Mouse (Mus musculus): ENCODE measurements around the gene Gnas. TPM values are rescaled to one million over a fixed set of nuclear protein-coding genes. Genes with fewer than 3 reads are reported as not detected.

Gnas gene
- polyA plus RNA-seq, 1 experiment = 173 TPM

DNA sequence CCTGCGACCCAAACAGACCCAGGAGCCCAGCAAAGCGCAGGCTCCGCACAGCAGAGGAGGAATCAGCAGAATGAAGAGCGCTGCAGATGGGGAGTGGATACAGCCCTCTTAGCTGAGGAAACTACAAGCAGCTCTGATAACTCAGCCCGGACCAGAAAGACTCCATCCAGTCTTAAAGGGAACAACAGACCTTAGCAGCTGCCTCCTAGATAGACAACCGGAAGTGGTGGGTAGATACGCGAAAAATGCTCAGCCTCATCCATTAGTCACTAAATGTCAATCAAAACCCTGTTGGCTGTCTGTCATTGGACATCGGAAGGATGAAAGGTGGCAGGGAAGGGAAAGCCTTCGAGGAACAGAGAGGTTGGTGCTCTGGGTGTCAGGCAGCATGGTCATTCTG, 82.5 kb downstream of the Gnas start:
- Histone ChIP-seq H3K27ac (ENCODE audit: control insufficient read depth, insufficient read depth, low read depth, low read length, poor library complexity) (no peak overlapping the region), H3K4me1 (ENCODE audit: control insufficient read depth, insufficient read depth, low read length) (no peaks in the 10 kb centered on the region), H3K4me3 (replicated peaks; ENCODE audit: control insufficient read depth, low read depth, low read length) (no peak overlapping the region)
- WGBS = 78% methylated on average over 10 of the region's 10 CpGs
- no peak for TF ChIP-seq POLR2A (IDR thresholded peaks at IDR 0.05; ENCODE audit: borderline replicate concordance, control insufficient read depth, low read depth, low read length)
- TF ChIP-seq CTCF (IDR thresholded peaks at IDR 0.05; ENCODE audit: control insufficient read depth, insufficient read depth, low read length) = no peak

DNA sequence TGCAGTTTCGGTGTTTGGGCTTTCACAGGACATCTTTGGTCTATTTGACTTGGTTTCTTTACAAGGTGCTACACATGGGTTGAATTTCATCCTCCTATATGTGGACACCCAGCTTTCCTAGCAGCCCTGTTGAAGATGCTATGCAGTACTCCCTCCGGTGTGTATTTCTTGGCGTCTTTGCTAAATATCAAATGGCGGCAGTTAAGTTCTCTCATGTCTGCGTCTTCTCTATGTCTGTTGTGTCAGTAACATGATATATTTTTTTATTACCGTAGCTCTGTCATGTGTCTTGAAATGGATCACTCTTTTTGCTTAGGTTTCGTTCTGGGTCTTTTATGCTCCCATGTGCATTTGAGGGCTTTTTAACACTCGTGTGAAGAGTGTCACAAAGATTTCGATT, 96.9 kb downstream of the Gnas start:
- no peaks in the 10 kb centered on the region for H3K4me1 ChIP-seq (ENCODE audit: control insufficient read depth, insufficient read depth, low read length)
- H3K4me3 ChIP-seq (replicated peaks; ENCODE audit: control insufficient read depth, low read depth, low read length) = no peak overlapping the region
- WGBS = 82% methylated on average over 9 of the region's 9 CpGs
- no peak overlapping the region for H3K27ac ChIP-seq (ENCODE audit: control insufficient read depth, insufficient read depth, low read depth, low read length, poor library complexity)
- TF ChIP-seq CTCF (IDR thresholded peaks at IDR 0.05; ENCODE audit: control insufficient read depth, insufficient read depth, low read length) (no peak), POLR2A (IDR thresholded peaks at IDR 0.05; ENCODE audit: borderline replicate concordance, control insufficient read depth, low read depth, low read length) (no peak)

DNA sequence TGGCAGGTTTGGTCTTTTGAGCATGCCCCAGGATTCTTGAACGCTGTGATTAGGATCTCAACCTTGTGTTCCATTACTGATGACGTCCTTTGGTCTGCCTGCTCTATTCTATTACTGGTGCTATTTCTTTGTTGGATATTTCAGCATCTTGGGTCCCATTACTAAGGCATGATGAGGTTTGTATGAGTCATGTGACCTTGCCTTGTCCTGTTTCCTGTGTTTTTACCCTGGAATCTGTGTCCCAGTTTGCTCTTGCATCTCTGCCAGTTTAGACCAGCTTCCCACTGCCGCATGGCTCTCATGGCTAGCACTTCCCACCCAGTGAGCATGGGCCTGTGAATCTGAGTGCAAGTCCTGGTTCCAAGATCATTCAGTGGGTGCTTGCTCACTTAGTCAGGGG, 107.8 kb downstream of the Gnas start:
- no peak for TF ChIP-seq POLR2A (IDR thresholded peaks at IDR 0.05; ENCODE audit: borderline replicate concordance, control insufficient read depth, low read depth, low read length)
- no peak for TF ChIP-seq CTCF (IDR thresholded peaks at IDR 0.05; ENCODE audit: control insufficient read depth, insufficient read depth, low read length)
- Histone ChIP-seq H3K4me1 (ENCODE audit: control insufficient read depth, insufficient read depth, low read length) (no peaks in the 10 kb centered on the region), H3K27ac (ENCODE audit: control insufficient read depth, insufficient read depth, low read depth, low read length, poor library complexity) (no peak overlapping the region), H3K4me3 (replicated peaks; ENCODE audit: control insufficient read depth, low read depth, low read length) (no peak overlapping the region)
- 92% methylated on average over 3 of the region's 3 CpGs for WGBS

DNA sequence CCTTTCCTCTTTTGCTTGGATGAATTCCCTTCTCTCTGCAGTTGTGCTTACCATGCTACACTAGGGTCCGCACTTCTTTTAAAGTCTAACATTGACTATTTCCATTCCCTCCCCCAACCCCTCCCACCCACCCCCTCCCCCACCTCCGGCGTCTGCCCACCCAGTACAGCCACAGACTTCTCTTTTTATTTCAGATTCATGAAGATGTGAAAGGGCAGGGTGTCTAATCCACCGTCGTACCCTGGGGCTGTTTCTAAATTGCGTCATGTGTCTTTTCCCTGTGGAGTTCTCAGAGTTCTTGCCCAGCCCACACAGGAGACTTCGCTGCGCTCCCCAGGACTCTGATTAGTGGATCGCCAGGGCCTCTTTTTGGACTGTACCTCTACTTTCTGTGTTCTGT, 108.4 kb downstream of the Gnas start:
- 66% methylated on average over 9 of the region's 9 CpGs for WGBS
- no peak overlapping the region for H3K27ac ChIP-seq (ENCODE audit: control insufficient read depth, insufficient read depth, low read depth, low read length, poor library complexity)
- TF ChIP-seq CTCF (IDR thresholded peaks at IDR 0.05; ENCODE audit: control insufficient read depth, insufficient read depth, low read length) (no peak), POLR2A (IDR thresholded peaks at IDR 0.05; ENCODE audit: borderline replicate concordance, control insufficient read depth, low read depth, low read length) (no peak)
- H3K4me1 ChIP-seq (ENCODE audit: control insufficient read depth, insufficient read depth, low read length) = no peaks in the 10 kb centered on the region; the same call in 1 of the 2 replicates
- no peak overlapping the region for H3K4me3 ChIP-seq (replicated peaks; ENCODE audit: control insufficient read depth, low read depth, low read length)

DNA sequence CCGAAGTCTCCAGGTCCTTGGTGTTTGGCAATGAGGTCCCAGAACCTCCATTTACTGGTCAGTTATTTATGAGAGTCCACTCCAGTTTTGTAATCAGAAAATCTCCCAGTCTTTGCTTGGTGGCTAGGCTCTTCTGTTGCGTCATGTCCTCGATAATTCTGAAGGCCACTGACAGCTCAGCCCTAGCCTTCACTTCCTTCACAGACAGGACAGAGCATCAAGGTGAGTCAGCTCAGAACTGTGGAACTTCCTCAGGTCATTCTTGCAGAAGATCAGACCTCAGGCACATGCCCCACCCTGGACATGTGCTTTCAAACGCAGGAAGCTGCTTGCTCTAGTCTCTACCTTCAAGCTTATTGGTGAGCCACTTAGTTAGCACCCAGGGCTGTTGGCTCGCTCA, 109.3 kb downstream of the Gnas start:
- no peak overlapping the region for H3K27ac ChIP-seq (ENCODE audit: control insufficient read depth, insufficient read depth, low read depth, low read length, poor library complexity)
- WGBS = 49% methylated on average over 5 of the region's 5 CpGs
- no peak overlapping the region for H3K4me3 ChIP-seq (replicated peaks; ENCODE audit: control insufficient read depth, low read depth, low read length)
- no peaks in the 10 kb centered on the region; the same call in 1 of the 2 replicates for H3K4me1 ChIP-seq (ENCODE audit: control insufficient read depth, insufficient read depth, low read length)
- TF ChIP-seq CTCF (IDR thresholded peaks at IDR 0.05; ENCODE audit: control insufficient read depth, insufficient read depth, low read length) (no peak), POLR2A (IDR thresholded peaks at IDR 0.05; ENCODE audit: borderline replicate concordance, control insufficient read depth, low read depth, low read length) (no peak)

Other genes starting within 250 kb of the Gnas start
- gene Stx16, start 208.0 kb upstream of the Gnas start, polyA plus RNA-seq (2011; ENCODE audit: insufficient read depth, insufficient read length, low replicate concordance, missing spikeins) = 20.2 and 45.9 TPM in 2 replicates
- gene Npepl1, start 174.0 kb upstream of the Gnas start, polyA plus RNA-seq (2011; ENCODE audit: insufficient read depth, insufficient read length, low replicate concordance, missing spikeins) = 25.1 and 33.1 TPM in 2 replicates
- 0.66 TPM in 1 of 2 replicates, not detected in the other for gene Gm20721, start 62.4 kb downstream of the Gnas start, polyA plus RNA-seq (2011; ENCODE audit: insufficient read depth, insufficient read length, low replicate concordance, missing spikeins)
- 46.3 and 55.9 TPM in 2 replicates for gene Nelfcd, start 131.5 kb downstream of the Gnas start, polyA plus RNA-seq (2011; ENCODE audit: insufficient read depth, insufficient read length, low replicate concordance, missing spikeins)
- gene Ctsz, start 154.7 kb downstream of the Gnas start, polyA plus RNA-seq (2011; ENCODE audit: insufficient read depth, insufficient read length, low replicate concordance, missing spikeins) = 68.9 and 112 TPM in 2 replicates
- 36.1 and 60.9 TPM in 2 replicates for gene Tubb1, start 166.4 kb downstream of the Gnas start, polyA plus RNA-seq (2011; ENCODE audit: insufficient read depth, insufficient read length, low replicate concordance, missing spikeins)
- 214 and 278 TPM in 2 replicates for gene Atp5e, start 179.8 kb downstream of the Gnas start, polyA plus RNA-seq (2011; ENCODE audit: insufficient read depth, insufficient read length, low replicate concordance, missing spikeins)
- 46.1 and 55.5 TPM in 2 replicates for gene Prelid3b, start 188.8 kb downstream of the Gnas start, polyA plus RNA-seq (2011; ENCODE audit: insufficient read depth, insufficient read length, low replicate concordance, missing spikeins)